Mouse (Mus musculus): Measurements from ENCODE around the gene Dpf1. TPM values are rescaled to one million over a fixed set of nuclear protein-coding genes. Genes with fewer than 3 reads are reported as not detected.

Gene Dpf1
- total and polyA plus RNA-seq, 3 experiments: 10.2 to 17.3 TPM; not detected in 1

- no peak overlapping the region for H3K9ac ChIP-seq (ENCODE audit: control insufficient read depth, low read depth, low read length, poor library complexity, severe bottlenecking)
- H3K27me3 ChIP-seq (ENCODE audit: control insufficient read depth in 1 of 2, insufficient read depth in 2 of 2, low read length in 2 of 2): no peaks in the 10 kb centered on the region
- no peaks in the 10 kb centered on the region for H3K9me3 ChIP-seq (replicated peaks; ENCODE audit: insufficient read depth, low read length)
- peak; percentile 45 for DNase-seq (ENCODE audit: low read depth, low spot score)
- H3K4me1 ChIP-seq (ENCODE audit: control insufficient read depth in 1 of 2, insufficient read depth in 2 of 2, low read length in 2 of 2): no peaks in the 10 kb centered on the region
- no peaks in the 10 kb centered on the region for H3K36me3 ChIP-seq (ENCODE audit: control insufficient read depth in 1 of 2, insufficient read depth in 2 of 2, low read length in 2 of 2)
- H3K4me3 ChIP-seq (ENCODE audit: control insufficient read depth in 1 of 2, insufficient read depth in 1 of 2, low read depth in 2 of 2, low read length in 2 of 2): no peak overlapping the region
- H3K79me2 ChIP-seq (ENCODE audit: control insufficient read depth, insufficient read depth, low read length, poor library complexity): no peaks in the 10 kb centered on the region
- peak; percentile 59 for TF ChIP-seq RAD21 (IDR thresholded peaks at IDR 0.05; ENCODE audit: low read depth, low read length)
- TF ChIP-seq SMC3 (IDR thresholded peaks at IDR 0.05; ENCODE audit: low read depth, low read length): peak; percentile 58
- TF ChIP-seq CTCF (IDR thresholded peaks at IDR 0.05 in 2 of 3, conservative IDR thresholded peaks at IDR 0.05 in 1 of 3; ENCODE audit: control insufficient read depth in 1 of 3, insufficient read depth in 1 of 3, low read depth in 2 of 3, low read length in 3 of 3, poor library complexity in 1 of 3, severe bottlenecking in 1 of 3): peak; percentile 48 to 74 (median 64)
- peak; percentile 44 for TF ChIP-seq ZC3H11A (IDR thresholded peaks at IDR 0.05; ENCODE audit: low read depth, low read length)
- TF ChIP-seq TBP (IDR thresholded peaks at IDR 0.05; ENCODE audit: low read depth, low read length): no peak
- H3K27ac ChIP-seq (ENCODE audit: control insufficient read depth, low read depth, low read length): no peak overlapping the region
These were observed 60.3 kb downstream of the Dpf1 start for GRCm38 (mm10) chr7:29364052-29364451.

DNA sequence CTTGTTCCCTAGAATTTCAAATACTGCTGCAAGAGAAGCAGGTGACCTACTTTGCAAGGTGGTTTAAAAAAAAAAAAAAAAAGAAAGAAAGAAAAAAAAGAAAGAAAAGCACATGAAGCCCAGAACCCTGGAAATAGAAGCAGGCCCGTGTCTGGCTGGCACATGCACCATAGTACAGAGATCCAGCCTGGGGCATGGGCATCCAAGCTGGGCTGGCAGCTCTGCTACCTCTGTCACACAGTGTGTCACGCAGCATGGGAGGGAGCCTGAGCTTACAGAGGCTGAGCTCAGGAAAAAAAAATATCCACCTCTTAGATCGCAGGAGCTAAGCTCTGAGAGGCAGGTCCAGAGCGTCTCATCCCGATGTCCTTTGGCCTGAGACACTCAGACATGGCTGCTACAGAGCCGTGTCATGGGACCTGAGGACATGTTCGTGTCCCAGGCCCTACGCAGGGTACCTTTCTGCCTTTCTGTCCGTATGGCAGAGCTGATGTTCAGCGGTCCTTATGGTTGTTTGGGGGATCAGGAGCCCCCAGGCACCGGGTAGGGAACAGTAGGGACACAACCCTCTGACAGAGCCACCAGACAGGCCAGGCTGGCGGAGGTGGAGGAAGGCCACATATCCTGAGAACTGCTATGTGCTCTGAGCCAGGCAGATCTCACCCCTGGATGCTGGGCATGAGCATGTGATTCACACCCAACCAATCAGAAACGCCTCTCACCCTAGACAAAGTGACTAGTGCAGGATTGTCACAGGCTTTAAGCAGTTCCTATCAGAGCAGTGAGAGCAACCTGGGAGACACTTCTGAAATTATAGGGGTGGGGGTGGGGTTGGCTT lies 63.6 kb downstream of the Dpf1 start:
- TF ChIP-seq MAX (IDR thresholded peaks at IDR 0.05; ENCODE audit: low read length) (no peak), GABPA (IDR thresholded peaks at IDR 0.05; ENCODE audit: low read depth, low read length) (no peak), USF1 (IDR thresholded peaks at IDR 0.05; ENCODE audit: low read depth, low read length) (peak; percentile 47; the same call in 1 of the 2 replicates), ZC3H11A (IDR thresholded peaks at IDR 0.05; ENCODE audit: low read depth, low read length) (no peak), CHD1 (IDR thresholded peaks at IDR 0.05; ENCODE audit: low read depth, low read length) (no peak)
- H3K9me3 ChIP-seq (replicated peaks; ENCODE audit: insufficient read depth, low read length): no peaks in the 10 kb centered on the region
- peak; percentile 18 for DNase-seq (ENCODE audit: low read depth, low spot score)
- H3K9ac ChIP-seq (ENCODE audit: control insufficient read depth, low read depth, low read length, poor library complexity, severe bottlenecking): no peak overlapping the region
- no peaks in the 10 kb centered on the region for H3K27me3 ChIP-seq (ENCODE audit: control insufficient read depth in 1 of 2, insufficient read depth in 2 of 2, low read length in 2 of 2)
- no peak overlapping the region for H3K27ac ChIP-seq (ENCODE audit: control insufficient read depth, low read depth, low read length)
- no peaks in the 10 kb centered on the region for H3K79me2 ChIP-seq (ENCODE audit: control insufficient read depth, insufficient read depth, low read length, poor library complexity)
- H3K4me1 ChIP-seq (ENCODE audit: control insufficient read depth in 1 of 2, insufficient read depth in 2 of 2, low read length in 2 of 2): no peaks in the 10 kb centered on the region
- no peaks in the 10 kb centered on the region for H3K36me3 ChIP-seq (ENCODE audit: control insufficient read depth in 1 of 2, insufficient read depth in 2 of 2, low read length in 2 of 2)
- H3K4me3 ChIP-seq (ENCODE audit: control insufficient read depth in 1 of 2, insufficient read depth in 1 of 2, low read depth in 2 of 2, low read length in 2 of 2): no peak overlapping the region

Other genes with a start within 250 kb of the Dpf1 start
- gene Ryr1, start 178.8 kb upstream of the Dpf1 start, total RNA-seq (2012; rRNA removed): 0.16 and 0.27 TPM in 2 replicates
- gene Ryr1, start 178.8 kb upstream of the Dpf1 start, polyA plus RNA-seq (2012; ENCODE audit: insufficient read depth in 1 of 2, insufficient read length in 2 of 2, low read depth in 1 of 2, low replicate concordance in 2 of 2, missing spikeins in 1 of 2): under 1 TPM in 1 of 2 experiments, not detected in 1; 0.54 TPM
- 0.46 and 0.56 TPM in 2 replicates for gene Rasgrp4, start 169.1 kb upstream of the Dpf1 start, total RNA-seq (2012; rRNA removed)
- 1 to 10 TPM in 1 of 2 experiments, not detected in 1; 1.9 TPM for gene Rasgrp4, start 169.1 kb upstream of the Dpf1 start, polyA plus RNA-seq (2012; ENCODE audit: insufficient read depth in 1 of 2, insufficient read length in 2 of 2, low read depth in 1 of 2, low replicate concordance in 2 of 2, missing spikeins in 1 of 2)
- gene Fam98c, start 147.7 kb upstream of the Dpf1 start, total RNA-seq (2012; rRNA removed): 11.2 and 14.3 TPM in 2 replicates
- 10 to 100 TPM in 1 of 2 experiments, not detected in 1; 32.0 TPM for gene Fam98c, start 147.7 kb upstream of the Dpf1 start, polyA plus RNA-seq (2012; ENCODE audit: insufficient read depth in 1 of 2, insufficient read length in 2 of 2, low read depth in 1 of 2, low replicate concordance in 2 of 2, missing spikeins in 1 of 2)
- gene Ggn, start 133.7 kb upstream of the Dpf1 start, total RNA-seq (2012; rRNA removed): 0.07 and 0.19 TPM in 2 replicates
- 1 to 10 TPM in 1 of 2 experiments, not detected in 1; 1.0 TPM for gene Ggn, start 133.7 kb upstream of the Dpf1 start, polyA plus RNA-seq (2012; ENCODE audit: insufficient read depth in 1 of 2, insufficient read length in 2 of 2, low read depth in 1 of 2, low replicate concordance in 2 of 2, missing spikeins in 1 of 2)
- 0.42 and 0.62 TPM in 2 replicates for gene Spred3, start 133.5 kb upstream of the Dpf1 start, total RNA-seq (2012; rRNA removed)
- gene Spred3, start 133.5 kb upstream of the Dpf1 start, polyA plus RNA-seq (2012; ENCODE audit: insufficient read depth in 1 of 2, insufficient read length in 2 of 2, low read depth in 1 of 2, low replicate concordance in 2 of 2, missing spikeins in 1 of 2): 1 to 10 TPM in 1 of 2 experiments, not detected in 1; 3.9 TPM
- 159 and 169 TPM in 2 replicates for gene Psmd8, start 123.2 kb upstream of the Dpf1 start, total RNA-seq (2012; rRNA removed)
- 100 to 1,000 TPM in 1 of 2 experiments, not detected in 1; 196 TPM for gene Psmd8, start 123.2 kb upstream of the Dpf1 start, polyA plus RNA-seq (2012; ENCODE audit: insufficient read depth in 1 of 2, insufficient read length in 2 of 2, low read depth in 1 of 2, low replicate concordance in 2 of 2, missing spikeins in 1 of 2)
- 0.20 and 0.23 TPM in 2 replicates for gene Catsperg1, start 89.9 kb upstream of the Dpf1 start, total RNA-seq (2012; rRNA removed)
- under 1 TPM in 1 of 2 experiments, not detected in 1; 0.31 TPM for gene Catsperg1, start 89.9 kb upstream of the Dpf1 start, polyA plus RNA-seq (2012; ENCODE audit: insufficient read depth in 1 of 2, insufficient read length in 2 of 2, low read depth in 1 of 2, low replicate concordance in 2 of 2, missing spikeins in 1 of 2)
- gene Kcnk6, start 71.4 kb upstream of the Dpf1 start, total RNA-seq (2012; rRNA removed): 1.4 and 2.0 TPM in 2 replicates
- 1 to 10 TPM in 1 of 2 experiments, not detected in 1; 5.2 TPM for gene Kcnk6, start 71.4 kb upstream of the Dpf1 start, polyA plus RNA-seq (2012; ENCODE audit: insufficient read depth in 1 of 2, insufficient read length in 2 of 2, low read depth in 1 of 2, low replicate concordance in 2 of 2, missing spikeins in 1 of 2)
- 88.6 and 94.8 TPM in 2 replicates for gene Yif1b, start 65.6 kb upstream of the Dpf1 start, total RNA-seq (2012; rRNA removed)
- 100 to 1,000 TPM in 1 of 2 experiments, not detected in 1; 143 TPM for gene Yif1b, start 65.6 kb upstream of the Dpf1 start, polyA plus RNA-seq (2012; ENCODE audit: insufficient read depth in 1 of 2, insufficient read length in 2 of 2, low read depth in 1 of 2, low replicate concordance in 2 of 2, missing spikeins in 1 of 2)
- 3.8 and 5.4 TPM in 2 replicates for gene 2200002D01Rik, start 55.5 kb upstream of the Dpf1 start, total RNA-seq (2012; rRNA removed)
- gene 2200002D01Rik, start 55.5 kb upstream of the Dpf1 start, polyA plus RNA-seq (2012; ENCODE audit: insufficient read depth in 1 of 2, insufficient read length in 2 of 2, low read depth in 1 of 2, low replicate concordance in 2 of 2, missing spikeins in 1 of 2): under 1 TPM in 1 of 2 experiments, not detected in 1; 0.85 TPM
- gene Spint2, start 22.0 kb upstream of the Dpf1 start, total RNA-seq (2012; rRNA removed): 71.9 and 78.1 TPM in 2 replicates
- 100 to 1,000 TPM in 1 of 2 experiments, not detected in 1; 131 TPM for gene Spint2, start 22.0 kb upstream of the Dpf1 start, polyA plus RNA-seq (2012; ENCODE audit: insufficient read depth in 1 of 2, insufficient read length in 2 of 2, low read depth in 1 of 2, low replicate concordance in 2 of 2, missing spikeins in 1 of 2)
- 3.8 and 3.9 TPM in 2 replicates for gene Ppp1r14a, start 14.6 kb upstream of the Dpf1 start, total RNA-seq (2012; rRNA removed)
- 1 to 10 TPM in 1 of 2 experiments, not detected in 1; 7.1 TPM for gene Ppp1r14a, start 14.6 kb upstream of the Dpf1 start, polyA plus RNA-seq (2012; ENCODE audit: insufficient read depth in 1 of 2, insufficient read length in 2 of 2, low read depth in 1 of 2, low replicate concordance in 2 of 2, missing spikeins in 1 of 2)
- gene Sipa1l3, start 214.7 kb downstream of the Dpf1 start, total RNA-seq (2012; rRNA removed): 14.1 and 14.9 TPM in 2 replicates
- 10 to 100 TPM in 1 of 2 experiments, not detected in 1; 49.4 TPM for gene Sipa1l3, start 214.7 kb downstream of the Dpf1 start, polyA plus RNA-seq (2012; ENCODE audit: insufficient read depth in 1 of 2, insufficient read length in 2 of 2, low read depth in 1 of 2, low replicate concordance in 2 of 2, missing spikeins in 1 of 2)